Mouse (Mus musculus) bone marrow, adult 2 months (tissue): ENCODE measurements around the gene Rnft2. TPM values are rescaled to one million over a fixed set of nuclear protein-coding genes. Genes with fewer than 3 reads are reported as not detected.
A peak's percentile ranks its signal among the peaks of the same experiment; 100 is the strongest.

Source experiments
- H3K27ac ChIP-seq: fragments of 200-500 bp; 2 replicates; pipeline ENCODE4 v1.5.1; 2012; ENCODE audit warnings: low read depth, mild to moderate bottlenecking, control low read depth, inconsistent platforms, low read length; ENCODE audit not compliant: control insufficient read depth, poor library complexity, insufficient read depth
- H3K4me1 ChIP-seq: fragments of 200-500 bp; 2 replicates; pipeline ENCODE4 v1.6.1; 2011; ENCODE audit warnings: low read length; ENCODE audit not compliant: control insufficient read depth, insufficient read depth
- H3K4me3 ChIP-seq: fragments of 200-500 bp; replicated peaks from 2 replicates; pipeline ENCODE3; 2011; ENCODE audit warnings: mild to moderate bottlenecking, low read depth, low read length, control low read depth; ENCODE audit not compliant: control insufficient read depth
- CTCF ChIP-seq: fragments of 200-500 bp; IDR thresholded peaks from 2 replicates; pipeline ENCODE4 v1.5.1; 2011; ENCODE audit warnings: low read length, control low read depth; ENCODE audit not compliant: control insufficient read depth, insufficient read depth
- POLR2A ChIP-seq: fragments of 200-500 bp; IDR thresholded peaks from 2 replicates; pipeline ENCODE4 v1.6.1; 2011; ENCODE audit warnings: low read depth, mild to moderate bottlenecking, control low read depth, low read length, borderline replicate concordance; ENCODE audit not compliant: control insufficient read depth
- WGBS: fragments of 180-500 bp; shearing (Covaris S2); methylation state at CpG from one replicate; pipeline ENCODE4 v1.1.7; 2018; 5-methylcytosine and 5-hydroxymethylcytosine counted together
- polyA plus RNA-seq: library from polyadenylated mRNA; stranded (reverse); fragments of >200 nt; gene quantifications from 2 replicates; pipeline ENCODE4 v1.2.4, GENCODE M21; 2011; ENCODE audit warnings: low replicate concordance; ENCODE audit not compliant: missing spikeins, insufficient read depth, insufficient read length

Gene Rnft2
- 0.86 TPM in 1 of 2 replicates, not detected in the other for polyA plus RNA-seq

GRCm38 (mm10) chr5:118244606-118245443, at the start of gene Rnft2, which contains the start of gene 2410131K14Rik:
Rnft2 (minus strand) TSS chr5:118245116.
2410131K14Rik (plus strand) TSS chr5:118245227.
- WGBS = under 1% methylated on average over 68 of the region's 68 CpGs
- TF ChIP-seq CTCF (no peak), POLR2A (peak; percentile 33; the same call in 1 of the 2 replicates)
- peak within 1 kb of the TSS; percentile 84 for H3K4me3 ChIP-seq
- peak within 1 kb of the TSS; percentile 37; the same call in 1 of the 2 replicates for H3K27ac ChIP-seq
- H3K4me1 ChIP-seq = no peaks in the 10 kb centered on the region; the same call in 1 of the 2 replicates

GRCm38 (mm10) chr5:118294086-118294864, 49.4 kb upstream of the Rnft2 start:
- WGBS = 26% methylated on average over 23 of the region's 23 CpGs
- H3K27ac ChIP-seq = 0 out of 2 replicates have a peak overlapping the region, but pooled peaks have one; percentile 1
- no peak overlapping the region for H3K4me3 ChIP-seq
- H3K4me1 ChIP-seq = no peaks in the 10 kb centered on the region
- TF ChIP-seq CTCF (no peak), POLR2A (no peak)

- 62% methylated on average over 4 of the region's 4 CpGs for WGBS
Measured at GRCm38 (mm10) chr5:118292476-118292875, 47.6 kb upstream of the Rnft2 start.

GRCm38 (mm10) chr5:118291453-118291852, 46.5 kb upstream of the Rnft2 start:
- WGBS = 77% methylated on average over 4 of the region's 4 CpGs
- TF ChIP-seq CTCF (0 out of 2 replicates have a peak, but pooled peaks have one; percentile 6), POLR2A (no peak)
- Histone ChIP-seq H3K27ac (no peak overlapping the region), H3K4me3 (no peak overlapping the region), H3K4me1 (no peaks in the 10 kb centered on the region)

More at GRCm38 (mm10) chr5:118292476-118292875, 47.6 kb upstream of the Rnft2 start:
- H3K4me3 ChIP-seq = no peak overlapping the region
- no peak overlapping the region for H3K27ac ChIP-seq
- no peak for TF ChIP-seq POLR2A
- TF ChIP-seq CTCF = no peak
- H3K4me1 ChIP-seq = no peaks in the 10 kb centered on the region

- Histone ChIP-seq H3K27ac (no peak overlapping the region), H3K4me3 (no peak overlapping the region), H3K4me1 (no peaks in the 10 kb centered on the region)
- TF ChIP-seq POLR2A = no peak
- peak; percentile 15; the same call in 1 of the 2 replicates for TF ChIP-seq CTCF
- 84% methylated on average over 18 of the region's 18 CpGs for WGBS
Measured at GRCm38 (mm10) chr5:118277741-118278495, 33.0 kb upstream of the Rnft2 start.

- H3K4me3 ChIP-seq = no peak overlapping the region
- H3K4me1 ChIP-seq = no peaks in the 10 kb centered on the region; the same call in 1 of the 2 replicates
- 56% methylated on average over 8 of the region's 8 CpGs for WGBS
- H3K27ac ChIP-seq = no peak overlapping the region
- TF ChIP-seq POLR2A = no peak
- no peak for TF ChIP-seq CTCF
Measured at GRCm38 (mm10) chr5:118276711-118277110, 31.8 kb upstream of the Rnft2 start.

- TF ChIP-seq CTCF (no peak), POLR2A (no peak)
- Histone ChIP-seq H3K27ac (no peak overlapping the region), H3K4me3 (no peak overlapping the region), H3K4me1 (no peaks in the 10 kb centered on the region; the same call in 1 of the 2 replicates)
- 61% methylated on average over 7 of the region's 7 CpGs for WGBS
Measured at GRCm38 (mm10) chr5:118276281-118276680, 31.4 kb upstream of the Rnft2 start.

- Histone ChIP-seq H3K27ac (no peak overlapping the region), H3K4me3 (no peak overlapping the region), H3K4me1 (no peaks in the 10 kb centered on the region; the same call in 1 of the 2 replicates)
- WGBS = 60% methylated on average over 9 of the region's 9 CpGs
- no peak for TF ChIP-seq POLR2A
- TF ChIP-seq CTCF = no peak
Measured at GRCm38 (mm10) chr5:118274546-118274945, 29.6 kb upstream of the Rnft2 start.
